Mouse (Mus musculus) liver, embryonic 14.5 days (tissue): ENCODE results near the gene S100z. TPM values are rescaled to one million over a fixed set of nuclear protein-coding genes. Genes with fewer than 3 reads are reported as not detected.
A peak's percentile ranks its signal among the peaks of the same experiment; 100 is the strongest.

Experiments
- ATAC-seq: fragments of 200-750 bp; cut with Nextera tagmentation; 2 replicates; pipeline ENCODE4 v1.8.0; 2017; ENCODE audit warnings: moderate number of reproducible peaks, mild to moderate bottlenecking, moderate library complexity; ENCODE audit not compliant: insufficient read depth
- DNase-seq, 3 experiments: peaks; one replicate each; pipeline ENCODE4 v3.0.0-alpha.2; 2012 to 2013; ENCODE audit warnings: low read depth in 3 of 3, low spot score in 3 of 3
- H3K27ac ChIP-seq: fragments of 300-500 bp; sonication (generic); 2 replicates; pipeline ENCODE4 v1.5.1; 2014; ENCODE audit warnings: moderate library complexity, mild to moderate bottlenecking, control low read depth, inconsistent platforms
- H3K27me3 ChIP-seq: fragments of 300-500 bp; sonication (generic); 2 replicates; pipeline ENCODE4 v1.6.1; 2014; ENCODE audit warnings: mild to moderate bottlenecking, low read length, moderate library complexity; ENCODE audit not compliant: control insufficient read depth, insufficient read depth
- H3K36me3 ChIP-seq: fragments of 300-500 bp; sonication (generic); replicated peaks from 2 replicates; pipeline ENCODE4 v1.6.1; 2014; ENCODE audit warnings: low read depth; ENCODE audit not compliant: control insufficient read depth, insufficient read depth
- H3K4me1 ChIP-seq, 2 experiments: fragments of 200-500 bp in 1 of 2; fragments of 300-500 bp in 1 of 2; sonication (generic) in 1 of 2; replicated peaks; 2 replicates each; pipeline ENCODE4 v1.6.1; 2012 to 2014; ENCODE audit warnings: antibody characterized with exemption in 1 of 2, inconsistent platforms in 1 of 2, low read length in 1 of 2; ENCODE audit not compliant: control insufficient read depth in 2 of 2, insufficient read depth in 2 of 2
- H3K4me2 ChIP-seq: fragments of 300-500 bp; sonication (generic); 2 replicates; pipeline ENCODE4 v1.6.1; 2014; ENCODE audit warnings: low read depth, mild to moderate bottlenecking, control low read depth, moderate library complexity
- H3K4me3 ChIP-seq, 2 experiments: fragments of 200-500 bp in 1 of 2; fragments of 300-500 bp in 1 of 2; sonication (generic) in 1 of 2; 2 replicates each; pipeline ENCODE4 v1.5.1; 2012 to 2014; ENCODE audit warnings: low read depth in 2 of 2, low read length in 2 of 2, mild to moderate bottlenecking in 2 of 2, control low read depth in 1 of 2, inconsistent platforms in 1 of 2, moderate library complexity in 1 of 2; ENCODE audit not compliant: insufficient read depth in 1 of 2
- H3K9ac ChIP-seq: fragments of 300-500 bp; sonication (generic); replicated peaks from 2 replicates; pipeline ENCODE4 v1.6.1; 2014; ENCODE audit warnings: mild to moderate bottlenecking, control low read depth, moderate library complexity
- H3K9me3 ChIP-seq: fragments of 300-500 bp; sonication (generic); 2 replicates; pipeline ENCODE4 v1.6.1; 2016; ENCODE audit warnings: low read length, mixed read lengths; ENCODE audit not compliant: control insufficient read depth
- CTCF ChIP-seq: IDR thresholded peaks from 2 replicates; pipeline ENCODE4 v1.5.1; 2016; ENCODE audit warnings: antibody characterized with exemption, low read depth, control low read depth
- EP300 ChIP-seq: IDR thresholded peaks from 2 replicates; pipeline ENCODE4 v1.6.1; 2016; ENCODE audit warnings: antibody characterized with exemption, low read depth
- WGBS: fragments of 180-500 bp; shearing (Covaris S2); extraction: QIAGEN DNeasy Blood & Tissue Kit; methylation state at CpG from one replicate; pipeline ENCODE4 v1.1.7; 2014; ENCODE audit not compliant: insufficient replicate concordance; 5-methylcytosine and 5-hydroxymethylcytosine counted together
- polyA plus RNA-seq, 2 experiments: library from polyadenylated mRNA; depleted of rRNA in 1 of 2; stranded (reverse) in 1 of 2; unstranded in 1 of 2; fragments of >200 nt; fragmentation: Nextera tagmentation in 1 of 2; extraction: Ambion mirVana in 1 of 2; gene quantifications; 2 replicates each; pipeline versions ENCODE4 v1.2.1 to v1.2.3; 2012 to 2014

S100z gene
- polyA plus RNA-seq, 2 experiments: not detected

- no peak overlapping the region for H3K4me3 ChIP-seq
- WGBS: 55% methylated on average over 2 of the region's 2 CpGs
- no peaks in the 10 kb centered on the region for H3K4me1 ChIP-seq
- ATAC-seq (no peak), DNase-seq (no peak)
- no peak overlapping the region for H3K9ac ChIP-seq
- no peaks in the 10 kb centered on the region for H3K36me3 ChIP-seq
- H3K9me3 ChIP-seq: no peaks in the 10 kb centered on the region
- H3K27ac ChIP-seq: no peak overlapping the region
- H3K4me2 ChIP-seq: no peak overlapping the region
- TF ChIP-seq CTCF: no peak
- TF ChIP-seq EP300: no peak
- H3K27me3 ChIP-seq: no peaks in the 10 kb centered on the region
Observed at GRCm38 (mm10) chr13:95451529-95451928, 27.0 kb downstream of the S100z start.

GRCm38 (mm10) chr13:95450636-95451210, 27.8 kb downstream of the S100z start:
- ATAC-seq (no peak), DNase-seq (no peak)
- WGBS: 82% methylated on average over 9 of the region's 9 CpGs
- no peak overlapping the region for H3K4me3 ChIP-seq
- H3K27ac ChIP-seq: no peak overlapping the region
- H3K36me3 ChIP-seq: no peaks in the 10 kb centered on the region
- no peak overlapping the region for H3K9ac ChIP-seq
- no peaks in the 10 kb centered on the region for H3K4me1 ChIP-seq
- no peaks in the 10 kb centered on the region for H3K27me3 ChIP-seq
- no peaks in the 10 kb centered on the region for H3K9me3 ChIP-seq
- no peak for TF ChIP-seq EP300
- no peak for TF ChIP-seq CTCF
- no peak overlapping the region for H3K4me2 ChIP-seq

GRCm38 (mm10) chr13:95449730-95450129, 28.8 kb downstream of the S100z start:
- no peak overlapping the region for H3K9ac ChIP-seq
- no peak overlapping the region for H3K4me3 ChIP-seq
- no peaks in the 10 kb centered on the region for H3K4me1 ChIP-seq
- no peak for TF ChIP-seq EP300
- TF ChIP-seq CTCF: no peak
- 16% methylated on average over 3 of the region's 3 CpGs for WGBS
- peaks cover 8% of the 10 kb centered on the region for H3K27me3 ChIP-seq
- DNase-seq (no peak), ATAC-seq (no peak)
- H3K4me2 ChIP-seq: no peak overlapping the region
- no peaks in the 10 kb centered on the region for H3K9me3 ChIP-seq
- H3K27ac ChIP-seq: no peak overlapping the region
- no peaks in the 10 kb centered on the region for H3K36me3 ChIP-seq

GRCm38 (mm10) chr13:95444824-95445223, 33.7 kb downstream of the S100z start, which contains the start of gene Crhbp:
Gene Crhbp, minus strand, starts transcription at chr13:95444924.
- Histone ChIP-seq H3K4me3 (no peak within 1 kb of the TSS), H3K4me2 (peak within 1 kb of the TSS; percentile 32), H3K9ac (no peak within 1 kb of the TSS), H3K36me3 (no peaks in the 10 kb centered on the region), H3K27ac (no peak within 1 kb of the TSS), H3K27me3 (peaks cover 33% of the 10 kb centered on the region), H3K9me3 (no peaks in the 10 kb centered on the region), H3K4me1 (no peaks in the 10 kb centered on the region)
- DNase-seq (no peak), ATAC-seq (no peak)
- TF ChIP-seq CTCF: no peak
- no peak for TF ChIP-seq EP300
- WGBS: 45% methylated on average over 11 of the region's 11 CpGs

GRCm38 (mm10) chr13:95444291-95444690, 34.2 kb downstream of the S100z start:
- no peak for ATAC-seq
- H3K36me3 ChIP-seq: no peaks in the 10 kb centered on the region
- no peak overlapping the region for H3K4me2 ChIP-seq
- no peak overlapping the region for H3K27ac ChIP-seq
- no peaks in the 10 kb centered on the region for H3K9me3 ChIP-seq
- H3K4me3 ChIP-seq: no peak overlapping the region
- TF ChIP-seq CTCF: no peak
- TF ChIP-seq EP300: no peak
- no peak for DNase-seq
- peaks cover 33% of the 10 kb centered on the region for H3K27me3 ChIP-seq
- 8% methylated on average over 7 of the region's 7 CpGs for WGBS
- no peak overlapping the region for H3K9ac ChIP-seq
- H3K4me1 ChIP-seq: no peaks in the 10 kb centered on the region
